Mouse (Mus musculus): ENCODE results near the gene Jmjd4. TPM values are rescaled to one million over a fixed set of nuclear protein-coding genes. Genes with fewer than 3 reads are reported as not detected.

Gene Jmjd4
- polyA plus RNA-seq, 1 experiment from 2014 or later, result 15.2 TPM

Other genes starting within 250 kb of the Jmjd4 start
- 89.9 and 95.6 TPM in 2 replicates for gene Mrpl55, start 247.6 kb upstream of the Jmjd4 start, polyA plus RNA-seq (2015; fragmentation: Nextera tagmentation; extraction: Ambion mirVana)
- gene 2310033P09Rik, start 241.7 kb upstream of the Jmjd4 start, polyA plus RNA-seq (2015; fragmentation: Nextera tagmentation; extraction: Ambion mirVana), result 26.3 and 28.8 TPM in 2 replicates
- gene Arf1, start 221.8 kb upstream of the Jmjd4 start, polyA plus RNA-seq (2015; fragmentation: Nextera tagmentation; extraction: Ambion mirVana), result 642 and 663 TPM in 2 replicates
- 1.2 and 1.7 TPM in 2 replicates for gene Wnt3a, start 159.3 kb upstream of the Jmjd4 start, polyA plus RNA-seq (2015; fragmentation: Nextera tagmentation; extraction: Ambion mirVana)
- 3.6 and 3.8 TPM in 2 replicates for gene Wnt9a, start 143.1 kb upstream of the Jmjd4 start, polyA plus RNA-seq (2015; fragmentation: Nextera tagmentation; extraction: Ambion mirVana)
- gene Prss38, start 74.4 kb upstream of the Jmjd4 start, polyA plus RNA-seq (2015; fragmentation: Nextera tagmentation; extraction: Ambion mirVana), result not detected in 2 replicates
- 471 and 491 TPM in 2 replicates for gene Snap47, start 1.1 kb downstream of the Jmjd4 start, polyA plus RNA-seq (2015; fragmentation: Nextera tagmentation; extraction: Ambion mirVana)
- 12.2 TPM in 2 replicates for gene Zfp867, start 22.4 kb downstream of the Jmjd4 start, polyA plus RNA-seq (2015; fragmentation: Nextera tagmentation; extraction: Ambion mirVana)
- gene Zkscan17, start 76.7 kb downstream of the Jmjd4 start, polyA plus RNA-seq (2015; fragmentation: Nextera tagmentation; extraction: Ambion mirVana), result 13.6 and 14.1 TPM in 2 replicates
- gene Nlrp3, start 91.5 kb downstream of the Jmjd4 start, polyA plus RNA-seq (2015; fragmentation: Nextera tagmentation; extraction: Ambion mirVana), result 0.04 TPM in 1 of 2 replicates, not detected in the other
- not detected in 2 replicates for gene Olfr222, start 126.2 kb downstream of the Jmjd4 start, polyA plus RNA-seq (2015; fragmentation: Nextera tagmentation; extraction: Ambion mirVana)
- not detected in 2 replicates for gene Olfr223, start 143.2 kb downstream of the Jmjd4 start, polyA plus RNA-seq (2015; fragmentation: Nextera tagmentation; extraction: Ambion mirVana)
- 58.2 and 73.5 TPM in 2 replicates for gene Mprip, start 211.3 kb downstream of the Jmjd4 start, polyA plus RNA-seq (2015; fragmentation: Nextera tagmentation; extraction: Ambion mirVana)